In the genomic region with DNA sequence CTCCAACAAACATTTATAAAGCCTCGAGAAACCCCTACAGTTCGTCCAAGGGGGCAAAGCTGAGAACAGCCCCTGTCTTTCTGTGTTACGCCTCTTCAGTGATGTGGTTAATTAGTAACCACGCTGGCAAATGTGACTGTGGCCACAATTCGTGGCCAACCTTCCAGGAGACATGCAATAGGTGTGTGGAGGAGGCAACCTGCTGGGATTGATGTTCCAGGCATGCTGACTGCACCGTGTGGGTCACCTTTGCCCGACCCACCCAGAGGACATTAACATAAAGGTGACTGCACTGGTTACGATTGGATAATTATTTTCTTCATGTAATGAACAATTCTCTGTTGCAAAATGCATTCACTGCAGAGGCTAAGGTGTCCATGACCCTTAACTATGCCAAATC, we compare ENCODE assay signal across 18 mouse cellular contexts.
DNase-seq lines count a peak whose midpoint lies in the region; ATAC-seq and TF ChIP-seq lines count a peak whose summit lies in the region.
"Had no signal": no experiment of that assay in that cellular context is flagged by ENCODE, and none has a peak within 500 bp of the region (broad histone marks: within the 10 kb centered on the region; RNA-seq: fewer than 3 reads in every experiment).

No protein-coding gene starts in this region.

- no peak overlapping the region for H3K9ac ChIP-seq in lung, embryonic 14.5 days
- H3K9ac ChIP-seq in kidney, embryonic 16.5 days (replicated peaks; ENCODE audit: low read length) = no peak overlapping the region
- H3K9ac ChIP-seq in limb, embryonic 15.5 days = no peak overlapping the region
- H3K9ac ChIP-seq: midbrain, embryonic 12.5 days had no signal

- no peak for ATAC-seq in lung, embryonic 14.5 days (ENCODE audit: insufficient read depth)
- peak; percentile 91 for ATAC-seq in kidney, embryonic 16.5 days (ENCODE audit: low FRiP score, low TSS enrichment)
- ATAC-seq in limb, embryonic 15.5 days (ENCODE audit: insufficient number of reproducible peaks, low FRiP score, low TSS enrichment, low read depth) = no peak
- ATAC-seq: forebrain, embryonic 16.5 days had no signal

- H3K36me3 ChIP-seq in lung, embryonic 14.5 days (ENCODE audit: insufficient read depth) = peaks cover 2% of the 10 kb centered on the region
- H3K36me3 ChIP-seq in kidney, embryonic 16.5 days (ENCODE audit: insufficient read depth, low read length) = peaks cover 4% of the 10 kb centered on the region
- peaks cover 3% of the 10 kb centered on the region for H3K36me3 ChIP-seq in limb, embryonic 15.5 days

- peak overlapping the region; percentile 34; the same call in 1 of the 2 replicates for H3K27ac ChIP-seq in lung, embryonic 14.5 days (ENCODE audit: low read depth)
- peak overlapping the region; percentile 63 for H3K27ac ChIP-seq in kidney, embryonic 16.5 days (ENCODE audit: low read length)
- H3K27ac ChIP-seq in limb, embryonic 15.5 days = peak overlapping the region; percentile 27; the same call in 1 of the 2 replicates
- H3K27ac ChIP-seq: midbrain, embryonic 12.5 days had no signal

- 62% methylated on average over 8 of the region's 8 CpGs for WGBS in lung, embryonic 14.5 days
- 54% methylated on average over 8 of the region's 8 CpGs for WGBS in kidney, embryonic 16.5 days
- whole genome bisulfite sequencing in limb, embryonic 15.5 days = 66% methylated on average over 8 of the region's 8 CpGs

- no peak for DNase-seq in lung, embryonic 14.5 days
- DNase-seq in lung, postnatal 10 days = no peak
- peak; percentile 74 for DNase-seq in yolk sac, embryonic 10.5 days (ENCODE audit: low spot score)
- no peak for DNase-seq in spleen, postnatal 4 days (ENCODE audit: low spot score in 2 of 2)
- DNase-seq in spleen, adult 12 weeks (ENCODE audit: low spot score) = no peak
- DNase-seq in layer of hippocampus, adult 11-12 months (ENCODE audit: low spot score) = no peak
- DNase-seq: B cell, adult 2 months; cerebellum, adult 18-20 months; heart, adult 2 months; heart, postnatal 4 days; layer of hippocampus, adult 9-11 months; lung, adult 2 months; thymus, postnatal 14 days had no signal

- H3K9me3 ChIP-seq in lung, embryonic 14.5 days (ENCODE audit: low read depth, low read length) = peaks cover 1% of the 10 kb centered on the region; the same call in 1 of the 2 replicates
- H3K9me3 ChIP-seq in kidney, embryonic 16.5 days (ENCODE audit: low read length) = peaks cover 5% of the 10 kb centered on the region
- H3K9me3 ChIP-seq in limb, embryonic 15.5 days = no peaks in the 10 kb centered on the region
- H3K9me3 ChIP-seq: G1E; midbrain, embryonic 12.5 days had no signal

- no peak for TF ChIP-seq CTCF in lung, embryonic 14.5 days (IDR thresholded peaks at IDR 0.05; ENCODE audit: low read depth)

- H3K4me2 ChIP-seq in lung, embryonic 14.5 days = no peak overlapping the region
- no peak overlapping the region for H3K4me2 ChIP-seq in kidney, embryonic 16.5 days (replicated peaks; ENCODE audit: low read depth, low read length)
- H3K4me2 ChIP-seq in limb, embryonic 15.5 days = no peak overlapping the region
- H3K4me2 ChIP-seq: midbrain, embryonic 12.5 days had no signal

- peaks cover 12% of the 10 kb centered on the region; the same call in 1 of the 2 replicates for H3K4me1 ChIP-seq in lung, embryonic 14.5 days (ENCODE audit: insufficient read depth)
- H3K4me1 ChIP-seq in kidney, embryonic 16.5 days (ENCODE audit: insufficient read depth, low read length) = peaks cover 38% of the 10 kb centered on the region
- peaks cover 46% of the 10 kb centered on the region for H3K4me1 ChIP-seq in limb, embryonic 15.5 days

- no peak overlapping the region for H3K4me3 ChIP-seq in lung, embryonic 14.5 days (ENCODE audit: low read depth, low read length)
- H3K4me3 ChIP-seq in kidney, embryonic 16.5 days (ENCODE audit: low read length) = no peak overlapping the region
- no peak overlapping the region for H3K4me3 ChIP-seq in limb, embryonic 15.5 days
- H3K4me3 ChIP-seq: heart, adult 2 months; midbrain, embryonic 12.5 days had no signal

- no peaks in the 10 kb centered on the region for H3K27me3 ChIP-seq in lung, embryonic 14.5 days (ENCODE audit: insufficient read depth, low read length)
- no peaks in the 10 kb centered on the region for H3K27me3 ChIP-seq in kidney, embryonic 16.5 days (ENCODE audit: insufficient read depth, low read length)
- no peaks in the 10 kb centered on the region for H3K27me3 ChIP-seq in limb, embryonic 15.5 days
- H3K27me3 ChIP-seq: midbrain, embryonic 12.5 days had no signal
